Mouse (Mus musculus): Measurements from ENCODE around the gene Vmn1r155.
"Not testable (repeated sequence)": the region's sequence is repeated elsewhere in the genome, so short reads cannot be mapped to it uniquely, and the experiment has no call there.

Gene Vmn1r155

GRCm38 (mm10) chr7:22657718-22658117 lies at the start of gene Vmn1r155:
TSS of gene Vmn1r155 (plus strand) at chr7:22658018.
- DNase-seq = not testable (repeated sequence)

GRCm38 (mm10) chr7:22692217-22692616 lies 34.4 kb downstream of the Vmn1r155 start, which contains the start of gene Gm8693:
TSS of gene Gm8693 (minus strand) at chr7:22692317.
- DNase-seq = not testable (repeated sequence)
